8 mouse cellular contexts compared by ENCODE assay signal in the genomic region with DNA sequence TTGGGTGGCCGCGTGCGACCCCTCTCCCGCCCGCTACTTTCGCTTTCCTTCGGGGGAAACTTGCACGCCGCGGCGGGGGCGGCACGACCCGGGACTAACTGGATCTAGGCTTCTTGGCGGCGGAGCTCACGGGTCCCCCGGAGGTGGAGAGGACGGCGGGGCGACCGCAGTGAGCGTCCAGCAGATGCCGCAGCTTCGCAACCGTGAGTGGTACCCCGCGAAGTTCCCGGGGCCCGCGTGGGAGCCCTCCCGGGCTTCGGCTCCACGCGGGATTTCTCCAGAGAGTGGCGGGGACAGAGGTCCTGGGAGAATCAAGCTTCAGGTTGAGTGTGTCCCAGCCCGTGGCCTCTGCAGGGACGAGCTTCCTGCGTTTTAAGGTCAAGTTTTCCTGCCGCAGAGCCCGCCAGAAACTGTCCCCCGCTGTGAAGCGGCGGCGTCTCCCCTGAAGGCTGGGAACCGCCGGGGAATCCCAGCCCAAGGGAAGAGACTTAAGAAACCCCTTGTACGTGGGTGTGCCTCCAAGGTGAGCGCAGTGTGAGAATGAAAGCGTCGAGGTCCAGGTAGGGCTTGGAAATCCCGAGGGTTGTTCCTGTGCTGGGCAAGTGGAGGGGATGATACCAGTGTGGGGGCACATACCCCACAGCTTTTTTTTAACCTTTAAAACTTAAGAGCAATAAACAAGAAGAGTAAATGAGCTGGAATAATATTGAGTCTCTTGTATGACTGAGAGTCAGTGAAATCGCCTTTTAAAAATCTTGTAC. TPM values are rescaled to one million over a fixed set of nuclear protein-coding genes. Genes with fewer than 3 reads are reported as not detected.
A peak's percentile ranks its signal among the peaks of the same experiment; 100 is the strongest.
DNase-seq lines count a peak whose midpoint lies in the region; ATAC-seq and TF ChIP-seq lines count a peak whose summit lies in the region.

No protein-coding gene starts in this region.

- peak; percentile 39 for ATAC-seq in forebrain, postnatal 0 days
- ATAC-seq in intestine, embryonic 16.5 days = 0 out of 2 replicates have a peak, but pooled peaks have one; percentile 15

- peak overlapping the region; percentile 29 for H3K9ac ChIP-seq in forebrain, postnatal 0 days
- peak overlapping the region; percentile 91 for H3K9ac ChIP-seq in intestine, embryonic 16.5 days (ENCODE audit: low read depth, low read length)

- H3K4me3 ChIP-seq in forebrain, postnatal 0 days (ENCODE audit: low read depth, low read length) = peak overlapping the region; percentile 53
- peak overlapping the region; percentile 86 for H3K4me3 ChIP-seq in intestine, embryonic 16.5 days (ENCODE audit: low read length)

- DNase-seq in gastrocnemius, postnatal 10 days = peak; percentile 33
- DNase-seq in gastrocnemius, postnatal 25 days = no peak
- peak; percentile 57 for DNase-seq in Muller cell, postnatal 12 days (ENCODE audit: inconsistent ontology term)
- DNase-seq in forebrain, postnatal 0 days = peak; percentile 23
- DNase-seq in mesoderm, embryonic 11.5 days (ENCODE audit: low read depth, low spot score) = peak; percentile 25
- peak; percentile 57 for DNase-seq in thymus, postnatal 4 days
- no peak for DNase-seq in layer of hippocampus, postnatal 36 days

- no peaks in the 10 kb centered on the region for H3K9me3 ChIP-seq in forebrain, postnatal 0 days (ENCODE audit: low read length)
- H3K9me3 ChIP-seq in intestine, embryonic 16.5 days (ENCODE audit: control insufficient read depth, low read length) = no peaks in the 10 kb centered on the region

- H3K27me3 ChIP-seq in forebrain, postnatal 0 days (ENCODE audit: insufficient read depth, low read length) = peaks cover 11% of the 10 kb centered on the region; the same call in 1 of the 2 replicates
- peaks cover 7% of the 10 kb centered on the region; the same call in 1 of the 2 replicates for H3K27me3 ChIP-seq in intestine, embryonic 16.5 days (replicated peaks; ENCODE audit: control insufficient read depth, insufficient read depth, low read length)

- no peak for TF ChIP-seq CTCF in forebrain, postnatal 0 days (IDR thresholded peaks at IDR 0.05; ENCODE audit: low read depth)

- no peaks in the 10 kb centered on the region for H3K36me3 ChIP-seq in forebrain, postnatal 0 days (ENCODE audit: insufficient read depth)
- no peaks in the 10 kb centered on the region for H3K36me3 ChIP-seq in intestine, embryonic 16.5 days (ENCODE audit: control insufficient read depth, insufficient read depth, low read length)

- H3K4me2 ChIP-seq in forebrain, postnatal 0 days (ENCODE audit: low read depth) = peak overlapping the region; percentile 99
- H3K4me2 ChIP-seq in intestine, embryonic 16.5 days (ENCODE audit: low read depth, low read length) = peak overlapping the region; percentile 96

- H3K27ac ChIP-seq in forebrain, postnatal 0 days (ENCODE audit: low read depth, low read length) = no peak overlapping the region
- peak overlapping the region; percentile 92 for H3K27ac ChIP-seq in intestine, embryonic 16.5 days (ENCODE audit: low read length)

- 0 out of 2 replicates have a peak, but pooled peaks cover 4% of the 10 kb centered on the region for H3K4me1 ChIP-seq in forebrain, postnatal 0 days (ENCODE audit: insufficient read depth)
- H3K4me1 ChIP-seq in intestine, embryonic 16.5 days (ENCODE audit: control insufficient read depth, insufficient read depth, low read length) = peaks cover 6% of the 10 kb centered on the region

- WGBS in forebrain, postnatal 0 days = 1% methylated on average over 53 of the region's 53 CpGs
- WGBS in intestine, embryonic 16.5 days = under 1% methylated on average over 53 of the region's 53 CpGs

RNA-seq across cellular contexts. Expression of gene Gcnt4, which starts 0.7 kb away (rescaled TPM):
- under 1 TPM; 0.21 to 0.41 TPM for total RNA-seq in gastrocnemius, postnatal 10 days (2021)
- total RNA-seq in gastrocnemius, postnatal 25 days (2021) = under 1 TPM; 0.08 TPM
- total RNA-seq in forebrain, postnatal 0 days (2014; rRNA removed) = 0.76 and 0.85 TPM in 2 replicates
- polyA plus RNA-seq in forebrain, postnatal 0 days (2015; fragmentation: Nextera tagmentation; extraction: Ambion mirVana) = 0.08 and 0.16 TPM in 2 replicates
- polyA plus RNA-seq in intestine, embryonic 16.5 days (2015; fragmentation: Nextera tagmentation; extraction: Ambion mirVana) = 5.9 and 9.1 TPM in 2 replicates
- 1 to 10 TPM; 2.0 to 2.3 TPM for total RNA-seq in layer of hippocampus, postnatal 36 days (2021)

Comparison
In these comparisons a context has a peak if more than half of its experiments do, and no peak if none do; other contexts are left out.
1. DNase-seq: peak in gastrocnemius, postnatal 10 days (single experiment), Muller cell, postnatal 12 days (single experiment), forebrain, postnatal 0 days (single experiment), mesoderm, embryonic 11.5 days (single experiment) and thymus, postnatal 4 days (single experiment); none in gastrocnemius, postnatal 25 days (single experiment) and layer of hippocampus, postnatal 36 days (0 of 2).